10 mouse cellular contexts compared by ENCODE assay signal in the genomic region with DNA sequence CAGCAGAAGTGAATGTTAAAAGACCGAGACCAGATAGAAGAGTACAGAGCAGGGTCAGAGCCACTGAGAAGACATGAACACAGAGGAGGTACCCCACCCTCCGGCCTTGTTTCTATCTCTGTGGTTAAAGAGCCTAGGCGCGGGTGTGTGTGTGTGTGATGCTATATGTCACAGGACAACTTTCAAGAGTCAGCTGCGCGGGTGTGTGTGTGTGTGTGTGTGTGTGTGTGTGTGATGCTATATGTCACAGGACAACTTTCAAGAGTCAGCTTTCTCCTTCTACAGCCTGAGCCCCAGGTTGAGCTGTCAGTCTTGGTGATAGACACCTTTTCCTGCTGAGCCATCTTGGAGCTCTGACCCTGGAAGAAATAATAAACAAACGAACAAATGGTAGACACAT. TPM values are rescaled to one million over a fixed set of nuclear protein-coding genes. Genes with fewer than 3 reads are reported as not detected.
DNase-seq lines count a peak whose midpoint lies in the region; ATAC-seq lines count a peak whose summit lies in the region.
"Had no signal": no experiment of that assay in that cellular context is flagged by ENCODE, and none has a peak within 500 bp of the region (broad histone marks: within the 10 kb centered on the region; RNA-seq: fewer than 3 reads in every experiment).

No protein-coding gene starts in this region.

- no peak overlapping the region for H3K4me3 ChIP-seq in heart, embryonic 16.5 days (ENCODE audit: low read length)
- H3K4me3 ChIP-seq in embryonic facial prominence, embryonic 14.5 days (ENCODE audit: low read depth, low read length): no peak overlapping the region
- H3K4me3 ChIP-seq in midbrain, embryonic 15.5 days: no peak overlapping the region
- H3K4me3 ChIP-seq: erythroblast, embryonic 14.5 days had no signal

- intact Hi-C loops in heart, postnatal 25 days (cut with DNase I): loop anchor here (2.0 kb wide), 1 partner anchor 225 kb away; a partner anchor contains a TSS

- H3K27ac ChIP-seq in heart, embryonic 16.5 days (ENCODE audit: low read length): peak overlapping the region; percentile 40
- H3K27ac ChIP-seq in embryonic facial prominence, embryonic 14.5 days (replicated peaks; ENCODE audit: low read depth, low read length): peak overlapping the region; percentile 100
- peak overlapping the region; percentile 99; the same call in 1 of the 2 replicates for H3K27ac ChIP-seq in midbrain, embryonic 15.5 days

- H3K4me2 ChIP-seq in heart, embryonic 16.5 days (ENCODE audit: low read depth, low read length): peak overlapping the region; percentile 4; the same call in 1 of the 2 replicates
- H3K4me2 ChIP-seq in embryonic facial prominence, embryonic 14.5 days (ENCODE audit: low read depth, low read length): 0 out of 2 replicates have a peak overlapping the region, but pooled peaks have one; percentile 100
- H3K4me2 ChIP-seq in midbrain, embryonic 15.5 days: no peak overlapping the region

- no peak overlapping the region for H3K9ac ChIP-seq in heart, embryonic 16.5 days (ENCODE audit: low read length)
- no peak overlapping the region for H3K9ac ChIP-seq in embryonic facial prominence, embryonic 14.5 days (ENCODE audit: low read depth, low read length)
- H3K9ac ChIP-seq in midbrain, embryonic 15.5 days: no peak overlapping the region

- 41% methylated on average over 7 of the region's 7 CpGs for WGBS in heart, embryonic 16.5 days
- 34% methylated on average over 7 of the region's 7 CpGs for WGBS in embryonic facial prominence, embryonic 14.5 days
- 60% methylated on average over 7 of the region's 7 CpGs for WGBS in midbrain, embryonic 15.5 days

- H3K4me1 ChIP-seq in heart, embryonic 16.5 days (ENCODE audit: control insufficient read depth, insufficient read depth, low read length): peaks cover 29% of the 10 kb centered on the region
- H3K4me1 ChIP-seq in embryonic facial prominence, embryonic 14.5 days (ENCODE audit: control insufficient read depth, insufficient read depth, low read length): peaks cover 51% of the 10 kb centered on the region
- peaks cover 51% of the 10 kb centered on the region for H3K4me1 ChIP-seq in midbrain, embryonic 15.5 days

- no peak for ATAC-seq in heart, embryonic 16.5 days (replicated peaks; ENCODE audit: extremely low read depth, insufficient read depth, low FRiP score)
- ATAC-seq in embryonic facial prominence, embryonic 14.5 days (ENCODE audit: low read depth): no peak
- ATAC-seq in midbrain, embryonic 15.5 days (replicated peaks): no peak

- DNase-seq in heart, postnatal 25 days (ENCODE audit: low spot score): no peak
- DNase-seq in CD4-positive, CD25-positive, alpha-beta regulatory T cell, adult 2 months (ENCODE audit: low read depth, low spot score): peak; percentile 74
- no peak for DNase-seq in embryonic facial prominence, embryonic 14.5 days (ENCODE audit: low spot score)
- DNase-seq in adrenal gland, adult 18-20 months (ENCODE audit: low spot score in 2 of 2): no peak
- DNase-seq in ovary, postnatal 10 days (ENCODE audit: low spot score): no peak
- DNase-seq in layer of hippocampus, adult 18-20 months (ENCODE audit: low spot score in 2 of 2): no peak
- DNase-seq: lung, adult 18-20 months had no signal

- no peaks in the 10 kb centered on the region for H3K9me3 ChIP-seq in heart, embryonic 16.5 days (replicated peaks; ENCODE audit: control insufficient read depth, low read length)
- H3K9me3 ChIP-seq in embryonic facial prominence, embryonic 14.5 days (ENCODE audit: control insufficient read depth, low read length): no peaks in the 10 kb centered on the region
- no peaks in the 10 kb centered on the region for H3K9me3 ChIP-seq in midbrain, embryonic 15.5 days

- H3K36me3 ChIP-seq in heart, embryonic 16.5 days (ENCODE audit: control insufficient read depth, insufficient read depth): no peaks in the 10 kb centered on the region
- H3K36me3 ChIP-seq in embryonic facial prominence, embryonic 14.5 days (ENCODE audit: control insufficient read depth, insufficient read depth, low read length): no peaks in the 10 kb centered on the region
- H3K36me3 ChIP-seq in midbrain, embryonic 15.5 days (replicated peaks): no peaks in the 10 kb centered on the region

- H3K27me3 ChIP-seq in heart, embryonic 16.5 days (ENCODE audit: control insufficient read depth, insufficient read depth, low read length): no peaks in the 10 kb centered on the region
- no peaks in the 10 kb centered on the region for H3K27me3 ChIP-seq in embryonic facial prominence, embryonic 14.5 days (replicated peaks; ENCODE audit: control insufficient read depth, insufficient read depth, low read length)
- H3K27me3 ChIP-seq in midbrain, embryonic 15.5 days (replicated peaks): no peaks in the 10 kb centered on the region

RNA-seq across cellular contexts. Expression of a gene that starts 37.1 kb away (rescaled TPM):
- polyA plus RNA-seq in heart, embryonic 16.5 days (2015; fragmentation: Nextera tagmentation; extraction: Ambion mirVana): 7.9 and 8.1 TPM in 2 replicates
- 10 to 100 TPM; 28.6 to 37.1 TPM for total RNA-seq in heart, postnatal 25 days (2021)
- polyA plus RNA-seq in embryonic facial prominence, embryonic 14.5 days (2014; fragmentation: Nextera tagmentation; extraction: Ambion mirVana): 4.1 and 4.2 TPM in 2 replicates
- polyA plus RNA-seq in midbrain, embryonic 15.5 days (2015; fragmentation: Nextera tagmentation; extraction: Ambion mirVana): 2.2 TPM in 2 replicates
- 100 to 1,000 TPM in 1 of 2 experiments, 10 to 100 TPM in 1; 99.8 to 239 TPM for total RNA-seq in adrenal gland, adult 18-20 months (2021)
- total RNA-seq in layer of hippocampus, adult 18-20 months (2021): 10 to 100 TPM; 46.7 to 52.6 TPM

Comparison
In these comparisons a context has a peak if more than half of its experiments do, and no peak if none do; other contexts are left out.
1. H3K27ac ChIP-seq: peak in every context shown above with its lines; median percentile 100 in embryonic facial prominence, embryonic 14.5 days; 99 in midbrain, embryonic 15.5 days; 40 in heart, embryonic 16.5 days.